Mouse (Mus musculus) spleen, postnatal 36 days (tissue): ENCODE results near the gene Heca.
"Not testable (repeated sequence)": the region's sequence is repeated elsewhere in the genome, so short reads cannot be mapped to it uniquely, and the experiment has no call there.

ENCODE experiments used
- DNase-seq, 2 experiments: peaks; one replicate each; pipeline ENCODE4 v3.0.0; 2022; ENCODE audit warnings: low spot score in 2 of 2, mixed read lengths in 1 of 2

The Heca gene

GRCm38 (mm10) chr10:17880724-17881123, 67.1 kb downstream of the Heca start:
- DNase-seq: no peak

GRCm38 (mm10) chr10:17880038-17880437, 67.8 kb downstream of the Heca start:
- no peak for DNase-seq

GRCm38 (mm10) chr10:17878002-17878919, 69.6 kb downstream of the Heca start:
- DNase-seq: no peak

- peak; percentile 36 to 46 for DNase-seq
Observed at GRCm38 (mm10) chr10:17869822-17870662, 77.8 kb downstream of the Heca start.

GRCm38 (mm10) chr10:17860701-17861480, 87.0 kb downstream of the Heca start:
- no peak for DNase-seq

GRCm38 (mm10) chr10:17857647-17858261, 90.1 kb downstream of the Heca start:
- no peak for DNase-seq

GRCm38 (mm10) chr10:17844781-17845537, 102.9 kb downstream of the Heca start:
- no peak for DNase-seq

GRCm38 (mm10) chr10:17842030-17842429, 105.8 kb downstream of the Heca start:
- no peak for DNase-seq

- no peak for DNase-seq
Observed at GRCm38 (mm10) chr10:17836275-17836674, 111.6 kb downstream of the Heca start.

GRCm38 (mm10) chr10:17835031-17835430, 112.8 kb downstream of the Heca start:
- DNase-seq: no peak

GRCm38 (mm10) chr10:17831041-17831440, 116.8 kb downstream of the Heca start:
- DNase-seq: no peak

- DNase-seq: no peak
Observed at GRCm38 (mm10) chr10:17829205-17829604, 118.7 kb downstream of the Heca start.

- DNase-seq: no peak
Observed at GRCm38 (mm10) chr10:17827391-17827790, 120.5 kb downstream of the Heca start.

- not testable (repeated sequence) for DNase-seq
Observed at GRCm38 (mm10) chr10:17820422-17820821, 127.4 kb downstream of the Heca start.
